Mouse (Mus musculus) liver, adult 2 months (tissue): ENCODE data around the gene Nav2.

Experiments
- CTCF ChIP-seq: fragments of 200-500 bp; IDR thresholded peaks from 2 replicates; pipeline ENCODE4 v1.5.1; 2011; ENCODE audit warnings: low read depth, low read length, control low read depth
- POLR2A ChIP-seq: fragments of 200-500 bp; IDR thresholded peaks from 2 replicates; pipeline ENCODE4 v1.6.1; 2011; ENCODE audit warnings: low read length, control low read depth; ENCODE audit not compliant: insufficient read depth; ENCODE audit errors: extremely low read depth

GRCm38 (mm10) chr7:49337710-49338109 lies 429.2 kb downstream of the Nav2 start:
- TF ChIP-seq CTCF, result no peak
- TF ChIP-seq POLR2A, result no peak
